Mouse (Mus musculus): ENCODE measurements around the gene Tbc1d2b.

Gene Tbc1d2b

DNA sequence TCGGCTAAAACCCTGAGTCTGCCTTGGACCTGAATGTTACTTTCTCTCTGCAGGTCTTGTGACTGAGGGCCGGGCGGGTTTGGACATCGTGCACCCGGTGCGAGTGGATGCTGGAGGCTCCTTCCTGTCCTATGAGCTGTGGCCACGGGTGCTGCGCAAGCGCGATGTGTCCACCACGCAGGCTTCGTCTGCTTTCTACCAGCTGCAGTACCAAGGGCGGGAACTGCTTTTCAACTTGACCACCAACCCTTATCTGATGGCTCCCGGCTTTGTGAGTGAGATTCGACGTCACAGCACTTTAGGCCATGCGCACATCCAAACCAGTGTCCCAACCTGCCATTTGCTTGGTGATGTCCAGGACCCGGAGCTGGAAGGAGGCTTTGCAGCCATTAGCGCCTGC is 99.2 kb downstream of the Tbc1d2b start:
- DNase-seq (ENCODE audit: low spot score) = no peak

DNA sequence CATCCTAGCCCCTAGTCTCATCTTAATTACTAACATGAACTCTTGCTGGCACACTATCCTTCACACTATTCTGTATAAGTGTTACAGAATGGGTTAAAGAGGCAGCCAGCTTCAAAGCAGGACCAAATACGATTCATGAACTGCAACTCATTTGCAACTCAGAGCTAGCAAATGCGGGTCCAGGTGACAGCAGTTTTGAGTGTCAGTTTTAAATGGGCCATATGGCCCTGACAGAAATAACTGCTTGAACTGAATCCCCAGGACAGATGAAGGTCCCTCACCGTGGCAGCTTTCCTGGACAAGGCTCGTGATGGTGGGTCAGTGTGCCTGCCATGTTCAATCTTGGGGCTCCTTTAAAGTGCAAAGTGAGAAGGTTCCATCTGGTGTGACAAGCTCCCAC is 100.6 kb downstream of the Tbc1d2b start:
- no peak for DNase-seq (ENCODE audit: low spot score)

DNA sequence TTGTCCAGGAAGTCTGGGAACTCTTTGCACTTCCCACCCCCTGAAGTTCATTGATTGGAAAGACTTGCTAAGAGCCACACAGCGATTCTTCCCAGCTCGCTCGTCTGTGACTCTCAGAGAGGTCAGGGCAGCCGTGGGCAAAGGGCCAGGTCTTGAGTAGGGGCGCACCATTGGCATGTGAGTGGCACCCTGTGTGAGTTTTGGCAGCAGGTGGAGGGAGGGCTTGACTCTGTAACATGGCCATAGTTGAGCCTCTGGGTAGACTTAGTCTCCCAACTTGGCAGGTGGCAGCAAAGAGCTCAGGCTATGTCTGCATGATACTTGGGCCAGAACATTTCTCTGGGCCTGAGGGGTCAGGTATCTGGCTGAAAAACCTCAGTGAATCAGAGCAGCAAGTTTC is 104.0 kb downstream of the Tbc1d2b start:
- no peak for DNase-seq (ENCODE audit: low spot score)

GRCm38 (mm10) chr9:90165590-90165989 is 105.0 kb downstream of the Tbc1d2b start:
- DNase-seq (ENCODE audit: low spot score) = no peak

GRCm38 (mm10) chr9:90164670-90165453 is 105.7 kb downstream of the Tbc1d2b start:
- DNase-seq (ENCODE audit: low spot score) = no peak

DNA sequence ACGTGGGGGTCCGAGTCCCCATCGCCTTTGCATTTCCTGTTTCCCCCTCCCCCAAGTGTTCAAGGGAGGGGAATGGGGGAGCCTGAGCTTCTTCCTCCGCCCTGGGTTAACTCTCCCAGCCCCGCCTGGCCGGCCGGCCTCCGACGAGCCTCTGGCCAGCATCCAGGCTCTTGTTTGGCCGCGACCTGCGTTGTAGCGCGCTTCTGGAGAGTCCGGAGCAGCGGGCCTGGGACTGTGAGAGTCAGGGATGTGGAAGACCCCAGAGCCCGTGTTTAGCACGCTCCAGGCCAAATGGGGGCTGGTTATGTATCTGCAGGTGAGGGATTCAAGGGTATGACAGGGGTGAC is 106.9 kb downstream of the Tbc1d2b start:
- no peak for DNase-seq (ENCODE audit: low spot score)

DNA sequence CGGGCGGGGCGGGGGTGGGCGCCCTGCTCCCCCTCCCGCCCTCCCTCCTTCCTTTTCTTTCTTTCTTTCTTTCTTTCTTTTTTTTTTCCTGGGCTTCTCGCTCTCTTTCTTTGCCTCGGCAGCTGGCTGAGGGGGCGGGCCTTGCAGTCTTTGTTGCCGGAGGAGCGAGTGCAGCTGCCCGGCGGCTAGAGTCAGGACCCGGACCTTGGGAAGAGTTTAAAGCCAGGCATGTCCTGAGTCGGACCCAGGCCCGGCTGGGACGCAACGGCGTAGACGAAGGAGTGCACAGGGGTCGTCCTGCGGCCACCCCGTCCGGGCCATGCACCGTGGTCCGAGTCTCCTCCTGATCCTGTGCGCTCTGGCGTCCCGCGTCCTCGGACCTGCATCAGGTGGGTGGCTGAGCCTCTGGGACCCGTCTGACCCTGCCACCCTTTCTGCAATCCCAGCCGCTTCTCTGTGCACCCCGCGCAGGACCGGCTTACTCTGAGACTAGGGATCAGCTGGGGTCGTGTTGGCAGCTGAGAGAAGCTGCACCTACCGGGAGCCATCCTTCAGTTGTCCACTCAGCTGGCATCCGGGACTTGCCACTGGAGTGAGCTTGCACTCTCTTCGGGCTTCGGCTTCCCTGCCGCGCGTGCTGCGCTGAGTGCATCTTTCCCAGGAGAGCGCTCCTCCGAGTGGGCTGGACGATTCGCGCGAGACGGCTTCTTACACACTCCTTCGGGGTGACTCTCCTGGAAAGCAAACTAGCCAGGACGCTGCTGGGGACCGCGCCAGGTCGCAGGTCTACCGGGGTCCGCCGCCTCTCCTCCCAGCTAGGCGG is 107.5 kb downstream of the Tbc1d2b start, which contains the start of gene Adamts7:
Gene Adamts7 (plus strand): TSS at position 144 of the 823 bp plus-strand sequence.
- DNase-seq (ENCODE audit: low spot score) = peak; percentile 18

- no peak for DNase-seq (ENCODE audit: low spot score)
Measured at GRCm38 (mm10) chr9:90162243-90162925, 108.2 kb downstream of the Tbc1d2b start.
